Mouse (Mus musculus) heart, postnatal 0 days (tissue): ENCODE measurements around the gene Dnajc15. TPM values are rescaled to one million over a fixed set of nuclear protein-coding genes. Genes with fewer than 3 reads are reported as not detected.

Experiments used
- ATAC-seq: fragments of 200-750 bp; cut with Nextera tagmentation; 2 replicates; pipeline ENCODE4 v1.8.0; 2017; ENCODE audit warnings: low read depth, moderate number of reproducible peaks, moderate library complexity; ENCODE audit not compliant: insufficient read depth
- DNase-seq: peaks from one replicate; pipeline ENCODE4 v3.0.0-alpha.2; 2016; ENCODE audit warnings: low spot score
- H3K27ac ChIP-seq: fragments of 300-500 bp; sonication (generic); 2 replicates; pipeline ENCODE4 v1.5.1; 2014; ENCODE audit warnings: low read depth, mild to moderate bottlenecking
- H3K27me3 ChIP-seq: fragments of 300-500 bp; sonication (generic); 2 replicates; pipeline ENCODE4 v1.6.1; 2014; ENCODE audit warnings: low read length, mixed read lengths; ENCODE audit not compliant: control insufficient read depth, insufficient read depth
- H3K36me3 ChIP-seq: fragments of 300-500 bp; sonication (generic); replicated peaks from 2 replicates; pipeline ENCODE4 v1.6.1; 2014; ENCODE audit warnings: low read length, mixed read lengths; ENCODE audit not compliant: control insufficient read depth, insufficient read depth
- H3K4me1 ChIP-seq: fragments of 300-500 bp; sonication (generic); 2 replicates; pipeline ENCODE4 v1.6.1; 2014; ENCODE audit warnings: antibody characterized with exemption; ENCODE audit not compliant: control insufficient read depth, insufficient read depth
- H3K4me2 ChIP-seq: fragments of 300-500 bp; sonication (generic); 2 replicates; pipeline ENCODE4 v1.6.1; 2014; ENCODE audit warnings: low read depth, mild to moderate bottlenecking, low read length, moderate library complexity
- H3K4me3 ChIP-seq: fragments of 300-500 bp; sonication (generic); 2 replicates; pipeline ENCODE4 v1.5.1; 2014; ENCODE audit warnings: low read depth, low read length
- H3K9ac ChIP-seq: fragments of 300-500 bp; sonication (generic); replicated peaks from 2 replicates; pipeline ENCODE4 v1.6.1; 2014; ENCODE audit warnings: low read depth, low read length, mixed read lengths
- H3K9me3 ChIP-seq: fragments of 300-500 bp; sonication (generic); replicated peaks from 2 replicates; pipeline ENCODE4 v1.6.1; 2016; ENCODE audit warnings: low read length; ENCODE audit not compliant: control insufficient read depth
- CTCF ChIP-seq: IDR thresholded peaks from 2 replicates; pipeline ENCODE4 v1.5.1; 2016; ENCODE audit warnings: antibody characterized with exemption, control low read depth, low read depth
- EP300 ChIP-seq: IDR thresholded peaks from 2 replicates; pipeline ENCODE4 v1.6.1; 2016; ENCODE audit warnings: antibody characterized with exemption, low read depth
- WGBS: fragments of 180-500 bp; shearing (Covaris S2); extraction: QIAGEN DNeasy Blood & Tissue Kit; methylation state at CpG from one replicate; pipeline ENCODE4 v1.1.7; 2014; 5-methylcytosine and 5-hydroxymethylcytosine counted together
- polyA plus RNA-seq: library from polyadenylated mRNA; unstranded; fragments of >200 nt; fragmentation: Nextera tagmentation; extraction: Ambion mirVana; gene quantifications from 2 replicates; pipeline ENCODE4 v1.2.1, GENCODE M21; 2015
- total RNA-seq: library from RNA; depleted of rRNA; stranded (reverse); fragments of >200 nt; gene quantifications from 2 replicates; pipeline ENCODE4 v1.2.3, GENCODE M21; 2014; ENCODE audit warnings: low replicate concordance; rRNA removed

Dnajc15 gene
- total and polyA plus RNA-seq, 2 experiments from 2014 or later, result 9.9 to 241 TPM

GRCm38 (mm10) chr14:77771626-77772025, 103.3 kb downstream of the Dnajc15 start:
- DNase-seq (no peak), ATAC-seq (no peak)
- Histone ChIP-seq H3K9me3 (no peaks in the 10 kb centered on the region), H3K36me3 (no peaks in the 10 kb centered on the region), H3K27me3 (no peaks in the 10 kb centered on the region), H3K4me1 (no peaks in the 10 kb centered on the region), H3K9ac (no peak overlapping the region), H3K4me3 (no peak overlapping the region), H3K27ac (no peak overlapping the region), H3K4me2 (no peak overlapping the region)
- TF ChIP-seq EP300, result no peak
- TF ChIP-seq CTCF, result no peak
- WGBS, result 68% methylated on average over 2 of the region's 2 CpGs

Other genes starting within 250 kb of the Dnajc15 start
- gene Epsti1, start 29.1 kb upstream of the Dnajc15 start, total RNA-seq, result 0.19 and 9.2 TPM in 2 replicates
- 0.46 and 0.70 TPM in 2 replicates for gene Epsti1, start 29.1 kb upstream of the Dnajc15 start, polyA plus RNA-seq
- not detected in 2 replicates for gene Fam216b, start 213.9 kb upstream of the Dnajc15 start, total RNA-seq
- gene Fam216b, start 213.9 kb upstream of the Dnajc15 start, polyA plus RNA-seq, result 0.42 and 0.63 TPM in 2 replicates